Mouse (Mus musculus): ENCODE measurements around the gene Nono.

Nono gene

DNA sequence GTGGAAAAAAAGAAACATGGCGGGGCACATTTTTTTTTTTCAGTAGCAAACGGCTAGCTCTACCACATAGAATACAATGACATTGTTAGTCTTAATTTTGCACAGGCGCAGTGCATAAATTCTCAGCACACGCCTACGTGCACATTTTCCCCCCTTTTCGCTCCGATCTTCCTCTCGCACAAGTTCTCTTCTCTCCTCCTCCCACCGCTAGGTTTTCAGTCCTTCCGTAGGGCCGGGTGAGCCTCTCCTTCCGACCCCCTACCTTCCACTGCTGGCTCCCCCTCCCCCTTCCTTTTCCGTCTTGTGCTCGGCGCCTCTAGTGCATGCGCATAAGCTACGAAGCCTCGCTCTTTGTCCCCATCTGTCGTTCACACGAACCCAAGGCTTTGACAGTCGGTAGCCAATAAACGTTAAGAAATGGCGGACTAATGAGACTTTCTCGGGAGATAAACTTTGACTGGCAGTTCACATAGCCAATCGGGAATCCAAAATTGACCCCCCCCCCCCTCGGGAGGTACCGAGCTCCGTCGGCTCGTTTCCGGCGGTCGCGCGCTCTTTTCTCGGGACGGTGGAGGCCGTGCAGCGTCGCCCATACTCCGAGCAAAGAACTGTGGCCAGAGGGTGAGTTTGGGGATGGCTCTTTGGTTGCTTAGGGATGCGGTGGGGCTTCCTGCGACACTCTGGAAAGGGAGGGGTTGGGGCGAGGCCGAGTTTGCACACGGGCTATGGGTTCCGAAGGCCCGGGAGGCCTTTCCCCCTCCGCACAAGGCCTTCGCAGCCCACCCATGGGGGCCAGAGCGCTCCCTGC is at the start of gene Nono:
Nono (plus strand) TSS at position 177 of the 808 bp plus-strand sequence.
- DNase-seq (ENCODE audit: low spot score in 2 of 2): peak; percentile 77 to 86

DNA sequence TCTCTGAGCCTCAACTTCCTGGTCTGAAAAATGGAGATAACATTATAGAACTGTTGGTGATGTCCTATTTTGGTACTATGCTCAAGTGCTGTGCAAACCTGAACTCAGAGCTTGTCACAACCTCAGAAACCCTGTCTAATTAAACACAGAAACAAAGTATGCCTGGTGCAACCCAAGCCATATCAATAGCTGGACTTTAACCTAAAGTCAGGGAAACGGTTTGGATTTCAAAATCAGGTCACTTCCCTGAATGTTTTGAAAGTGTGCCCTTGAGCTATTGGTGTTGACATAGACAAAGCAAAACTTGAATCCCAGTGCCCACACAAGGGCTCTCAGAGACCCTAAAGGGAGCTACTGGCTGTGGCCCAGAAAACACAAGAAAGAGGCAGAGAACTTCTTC is 49.4 kb upstream of the Nono start:
- no peak for DNase-seq (ENCODE audit: low spot score in 2 of 2)

DNA sequence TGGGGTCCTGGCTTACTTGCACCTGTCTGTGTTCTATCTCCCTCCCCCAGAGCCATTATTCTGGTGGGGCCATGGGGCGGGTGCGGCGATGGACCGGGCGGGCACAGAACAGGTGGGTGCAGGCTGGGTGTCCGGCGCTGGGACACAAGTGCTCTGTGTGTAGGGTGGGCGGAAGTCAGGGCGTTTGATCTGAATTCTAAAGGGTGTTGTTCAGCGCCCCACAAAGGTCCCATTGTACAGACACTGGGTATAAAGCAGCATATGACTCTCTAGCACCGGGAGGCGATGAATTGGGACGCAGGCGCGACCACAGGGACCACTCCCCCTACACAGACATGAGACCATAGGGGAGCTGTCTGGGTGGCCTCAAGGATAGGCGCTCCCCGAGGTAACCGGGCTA is 45.7 kb upstream of the Nono start:
- DNase-seq (ENCODE audit: low spot score in 2 of 2): no peak

DNA sequence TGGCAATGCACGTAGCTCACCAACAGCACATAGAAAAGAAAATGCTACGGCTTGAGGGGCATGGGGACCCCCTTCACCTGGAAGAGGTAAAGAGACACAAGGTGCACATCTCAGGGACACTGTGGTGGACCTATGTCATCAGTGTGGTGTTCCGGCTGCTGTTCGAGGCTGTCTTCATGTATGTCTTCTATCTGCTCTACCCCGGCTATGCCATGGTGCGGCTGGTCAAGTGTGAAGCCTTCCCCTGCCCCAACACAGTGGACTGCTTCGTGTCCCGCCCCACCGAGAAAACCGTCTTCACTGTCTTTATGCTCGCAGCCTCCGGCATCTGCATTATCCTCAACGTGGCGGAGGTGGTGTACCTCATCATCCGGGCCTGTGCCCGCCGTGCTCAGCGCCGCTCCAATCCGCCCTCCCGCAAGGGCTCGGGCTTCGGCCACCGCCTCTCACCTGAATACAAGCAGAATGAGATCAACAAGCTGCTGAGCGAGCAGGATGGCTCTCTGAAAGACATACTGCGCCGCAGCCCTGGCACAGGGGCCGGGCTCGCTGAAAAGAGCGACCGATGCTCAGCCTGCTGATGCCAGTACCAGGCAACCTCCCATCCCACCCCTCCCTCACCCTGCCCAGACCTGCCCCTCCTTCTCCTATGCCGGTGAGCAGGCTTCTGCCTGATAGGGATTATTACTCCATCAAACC is 44.5 kb upstream of the Nono start:
- DNase-seq (ENCODE audit: low spot score in 2 of 2): no peak

DNA sequence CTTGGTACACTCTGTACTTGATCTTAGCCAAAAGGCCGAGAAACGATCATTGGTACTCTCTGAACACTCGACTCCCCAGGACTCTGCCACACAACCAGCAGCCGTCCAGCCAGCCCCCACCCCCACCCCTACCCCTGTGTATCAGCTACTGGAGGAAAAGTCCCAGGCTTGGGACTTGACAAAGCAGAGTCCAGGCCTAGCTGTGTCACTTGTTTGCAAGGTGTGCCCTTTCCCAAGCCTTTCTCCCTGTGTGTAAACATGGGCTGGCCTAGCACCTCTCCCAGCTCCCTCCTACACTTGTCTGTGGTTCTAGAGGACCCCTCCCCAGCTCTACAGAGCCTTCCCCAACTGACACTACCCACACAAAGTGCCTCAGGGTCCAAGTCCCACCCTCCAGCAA is 42.9 kb upstream of the Nono start:
- DNase-seq (ENCODE audit: low spot score in 2 of 2): no peak

DNA sequence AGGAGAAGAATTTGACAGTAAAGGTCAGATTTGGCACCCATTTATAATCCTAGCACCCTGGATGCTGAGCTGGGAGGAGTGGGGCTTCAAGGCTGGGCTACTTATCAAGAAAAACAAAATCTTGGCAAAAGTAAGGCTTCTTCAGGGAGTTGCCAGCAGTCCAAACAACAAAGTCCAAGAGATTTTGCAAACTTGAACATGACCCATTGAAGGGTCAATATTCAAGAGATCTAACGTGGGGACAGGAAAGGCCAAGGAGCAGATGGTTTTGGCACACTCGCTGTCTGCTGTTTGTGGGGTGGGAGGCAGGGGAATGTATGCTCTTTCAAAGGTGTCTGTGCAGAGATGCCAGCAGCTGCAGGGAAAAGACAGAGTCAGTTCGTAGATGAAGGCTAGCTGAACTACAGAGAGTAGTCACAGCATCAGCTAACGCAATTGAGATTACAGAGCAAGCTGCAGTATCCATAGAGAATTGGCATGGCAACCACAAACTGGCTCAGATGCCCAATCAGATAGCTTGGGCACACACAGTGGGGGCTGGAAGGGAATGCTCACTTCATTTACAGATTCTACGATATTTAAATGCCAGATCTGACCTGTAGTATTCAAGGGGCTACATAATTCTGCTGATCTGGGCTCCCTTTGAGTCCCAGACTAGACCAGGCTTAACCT is 40.1 kb upstream of the Nono start:
- DNase-seq (ENCODE audit: low spot score in 2 of 2): no peak

DNA sequence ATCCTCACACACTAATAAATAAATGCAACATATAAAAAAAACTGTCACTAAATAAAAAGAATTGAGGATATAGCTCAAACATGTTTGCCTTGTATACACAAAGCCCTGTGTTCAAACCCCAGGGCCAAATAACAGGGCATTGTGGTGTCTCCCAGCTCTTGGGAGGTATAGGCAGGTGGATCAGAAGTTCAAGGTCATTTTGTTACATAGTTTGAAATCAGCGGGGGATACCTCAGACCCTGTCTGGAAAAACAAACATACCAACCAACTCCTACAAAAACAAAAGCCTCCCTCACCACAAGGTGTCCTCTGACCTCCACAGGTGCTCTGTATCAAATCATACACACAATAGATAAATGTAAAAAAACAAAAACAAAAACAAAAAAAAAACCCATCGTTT is 34.8 kb upstream of the Nono start:
- no peak for DNase-seq (ENCODE audit: low spot score in 2 of 2)

DNA sequence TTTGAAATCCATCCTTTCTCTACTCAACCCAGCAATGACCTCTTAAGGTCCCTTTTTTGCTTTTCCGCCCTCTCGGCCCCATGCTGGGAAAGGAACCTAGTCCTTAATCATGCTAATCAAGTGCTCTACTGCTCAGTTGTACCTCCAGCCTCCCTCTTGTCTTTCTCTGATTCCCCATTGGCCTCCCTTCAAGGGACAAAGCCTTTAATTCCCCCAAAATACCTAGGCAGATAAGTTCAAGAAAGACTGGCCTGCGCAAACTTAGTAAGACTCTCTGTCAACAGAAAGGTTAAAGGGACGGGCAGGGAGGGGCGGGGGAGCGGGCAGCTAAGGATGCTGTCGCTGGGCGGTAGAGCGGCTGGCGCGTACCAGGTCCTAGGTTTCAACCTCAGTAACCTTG is 32.7 kb upstream of the Nono start:
- no peak for DNase-seq (ENCODE audit: low spot score in 2 of 2)

DNA sequence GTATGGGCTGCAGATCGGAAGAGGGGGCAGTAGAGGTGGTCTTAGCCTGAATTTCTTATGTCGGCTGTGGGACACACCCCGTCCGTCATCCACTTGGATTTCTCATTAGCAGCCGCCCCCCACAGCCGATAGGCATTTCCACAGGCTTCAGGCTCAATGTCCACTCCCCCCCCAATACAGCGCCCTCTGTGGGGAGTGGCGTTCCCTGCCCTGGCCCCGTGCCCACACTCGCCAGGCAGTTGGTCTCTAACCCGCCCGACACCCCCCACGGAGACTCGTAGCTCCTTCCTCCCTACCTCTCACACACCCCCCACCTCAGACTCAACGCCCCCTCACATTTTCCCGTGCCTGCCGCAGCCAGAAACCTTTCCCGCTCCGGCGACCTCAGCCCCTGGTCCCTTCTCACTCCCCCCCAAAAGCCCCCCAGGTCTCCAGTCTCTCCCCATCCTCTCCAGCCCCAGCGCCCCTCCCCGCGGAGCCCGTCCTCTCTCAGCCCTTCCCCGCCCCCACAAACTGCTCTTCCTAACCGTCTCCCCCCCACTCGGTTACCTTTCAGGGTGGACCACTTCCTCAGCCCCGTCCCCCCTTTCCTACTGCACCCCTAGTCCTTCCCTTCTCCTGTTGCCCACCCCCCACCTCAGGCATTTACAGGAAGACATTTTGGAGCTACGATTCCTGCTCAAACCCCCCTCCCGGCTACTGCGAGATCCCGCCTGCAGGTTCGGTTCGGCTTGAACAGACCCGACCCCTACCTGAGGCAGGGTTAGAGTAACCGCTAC is 10.0 kb upstream of the Nono start:
- DNase-seq (ENCODE audit: low spot score in 2 of 2): peak; percentile 43 to 70

DNA sequence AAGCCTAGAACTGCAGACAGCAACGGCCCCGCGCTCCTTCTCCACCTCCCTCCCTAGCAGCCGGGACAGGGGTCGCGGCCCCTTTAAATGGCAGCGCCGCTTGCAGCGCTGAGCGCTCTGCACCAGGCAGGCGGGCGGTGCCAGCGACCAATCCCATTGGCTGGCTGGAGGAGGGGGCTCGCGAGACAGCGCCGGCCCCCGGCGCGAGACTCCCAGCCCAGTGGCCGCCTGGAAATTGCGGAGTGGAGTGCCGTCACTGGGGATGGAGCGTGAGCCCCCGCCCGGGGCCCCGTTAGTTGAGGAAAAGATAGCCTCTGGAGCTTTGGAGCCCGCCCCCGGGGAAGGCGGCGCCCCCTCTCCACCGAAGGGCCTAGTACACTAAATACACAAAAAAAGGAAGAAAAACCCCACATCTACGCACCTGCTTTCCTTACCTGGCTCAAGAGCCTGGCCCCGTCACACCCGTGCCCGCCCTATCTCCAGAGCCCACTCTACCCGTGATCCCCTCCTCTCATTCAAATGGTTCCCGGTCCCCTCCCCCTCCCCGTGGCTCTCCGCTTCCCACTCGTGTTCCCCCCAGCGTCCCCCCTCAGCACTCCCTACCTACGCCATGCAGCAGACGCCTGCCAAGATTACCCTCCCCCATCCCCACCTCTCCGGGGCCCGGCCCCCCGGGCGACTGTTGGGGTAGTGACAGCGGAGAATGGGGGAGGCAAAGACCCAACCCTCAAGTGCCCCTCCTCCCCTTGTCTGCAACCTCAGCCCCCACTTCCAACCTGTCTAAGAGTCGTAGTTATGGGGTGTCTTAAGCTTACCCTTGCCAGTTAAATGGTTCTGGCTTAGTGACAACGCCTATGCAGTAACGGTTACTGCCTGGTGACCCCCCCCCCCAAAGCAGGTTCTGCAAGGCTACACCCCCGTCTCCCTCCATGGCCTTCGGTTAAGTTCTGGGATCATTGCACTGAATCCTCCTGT is 9.1 kb upstream of the Nono start:
- peak; percentile 79 to 88 for DNase-seq (ENCODE audit: low spot score in 2 of 2)

DNA sequence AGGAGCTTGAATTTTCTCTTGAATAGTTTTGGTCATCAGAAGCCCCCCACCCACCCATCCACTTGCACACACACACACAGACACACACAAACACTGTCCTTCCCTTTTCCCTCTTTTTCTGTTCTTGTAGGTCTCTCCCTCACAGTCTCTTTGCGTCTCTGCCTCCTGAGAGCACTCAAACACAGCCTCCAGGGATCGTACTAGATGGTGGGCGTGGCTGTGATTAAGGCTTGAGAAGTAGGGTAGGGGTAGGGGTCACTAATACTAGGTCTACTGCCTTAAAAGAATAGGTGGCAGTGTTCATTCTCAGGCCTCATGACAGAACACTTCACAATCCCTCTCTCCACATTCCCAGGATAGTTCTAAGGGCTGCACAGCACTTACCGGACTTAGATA is 8.4 kb upstream of the Nono start, which contains the start of gene Zmym3:
Zmym3 (minus strand) TSS at position 150 of the 396 bp plus-strand sequence.
- DNase-seq (ENCODE audit: low spot score in 2 of 2): no peak

DNA sequence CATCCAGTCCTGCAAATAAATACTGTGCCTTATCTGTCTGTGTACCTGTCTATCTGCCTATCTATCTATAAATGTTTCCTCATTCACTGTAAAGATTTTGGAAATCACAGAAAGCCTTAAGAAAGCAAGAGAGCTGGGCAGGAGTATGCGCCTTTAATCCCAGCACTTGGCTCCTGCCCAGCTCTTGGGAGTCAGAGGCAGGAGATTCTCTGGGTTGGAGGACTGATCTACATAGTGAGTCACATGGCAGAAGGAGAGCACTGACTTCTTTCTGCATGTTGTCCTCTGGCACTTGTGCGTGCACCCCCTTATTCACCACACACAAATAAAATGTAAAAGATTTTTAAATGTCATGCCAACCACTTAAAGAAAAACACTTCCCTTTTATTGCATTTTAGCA is 5.7 kb upstream of the Nono start:
- DNase-seq (ENCODE audit: low spot score in 2 of 2): no peak

DNA sequence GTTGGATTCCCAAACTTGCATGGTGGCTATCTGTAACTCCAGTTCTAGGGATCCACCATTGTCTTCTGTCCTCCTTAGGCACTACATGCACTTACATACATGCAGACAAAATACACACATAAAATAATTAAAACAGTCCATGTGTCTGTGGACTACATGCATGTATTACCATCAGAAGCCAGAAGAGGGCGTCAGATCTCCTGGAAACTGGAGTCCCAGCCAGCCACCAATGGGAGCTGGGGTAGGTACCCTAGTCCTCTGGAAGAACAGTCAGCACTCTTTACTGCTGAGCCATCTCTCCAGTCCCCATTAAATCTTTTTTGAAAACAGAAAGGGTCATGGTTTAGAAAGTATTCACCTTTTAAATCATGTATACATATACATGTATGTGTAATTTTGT is 1.3 kb upstream of the Nono start:
- peak; percentile 24 to 68 for DNase-seq (ENCODE audit: low spot score in 2 of 2)

DNA sequence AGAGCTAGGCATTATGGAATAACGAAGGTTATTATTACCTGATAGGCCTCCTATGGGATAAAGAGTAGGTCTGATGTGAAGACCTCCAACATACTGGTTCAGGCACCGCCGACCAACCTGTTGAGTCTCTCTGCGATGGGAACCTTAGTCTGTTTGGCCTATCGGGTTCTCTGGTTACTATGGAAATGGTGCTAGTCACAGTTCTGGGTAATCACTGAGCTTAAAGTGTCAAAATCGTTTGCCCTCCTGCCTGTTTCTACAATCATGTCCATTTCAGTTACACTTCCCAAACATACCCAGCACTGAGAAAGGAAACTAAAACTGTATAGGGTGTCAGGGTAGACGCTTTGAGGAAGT is 355 bp upstream of the Nono start:
- peak in 1 of 2 experiments; percentile 13 for DNase-seq (ENCODE audit: low spot score in 2 of 2)

DNA sequence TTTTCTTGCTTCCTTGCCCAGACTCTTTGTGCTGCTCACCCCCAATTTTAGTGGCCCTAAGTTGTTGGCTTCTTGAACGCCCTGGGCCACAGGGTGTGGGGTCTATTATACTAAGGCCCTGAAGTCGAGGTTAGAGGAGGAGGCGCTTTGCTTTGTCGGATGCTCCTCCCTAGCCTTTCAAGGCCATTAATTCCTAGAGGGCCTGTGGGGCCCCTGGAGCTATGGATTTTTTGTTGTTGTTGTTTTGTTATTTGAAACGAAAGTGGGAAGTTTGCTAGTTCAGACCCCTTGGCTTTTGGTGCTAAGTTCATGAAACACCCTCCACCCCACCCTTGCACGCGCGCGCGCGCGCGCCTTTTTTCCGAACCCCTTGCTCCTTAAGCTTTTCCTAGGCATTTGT is 858 bp downstream of the Nono start:
- DNase-seq (ENCODE audit: low spot score in 2 of 2): peak; percentile 23 to 62

DNA sequence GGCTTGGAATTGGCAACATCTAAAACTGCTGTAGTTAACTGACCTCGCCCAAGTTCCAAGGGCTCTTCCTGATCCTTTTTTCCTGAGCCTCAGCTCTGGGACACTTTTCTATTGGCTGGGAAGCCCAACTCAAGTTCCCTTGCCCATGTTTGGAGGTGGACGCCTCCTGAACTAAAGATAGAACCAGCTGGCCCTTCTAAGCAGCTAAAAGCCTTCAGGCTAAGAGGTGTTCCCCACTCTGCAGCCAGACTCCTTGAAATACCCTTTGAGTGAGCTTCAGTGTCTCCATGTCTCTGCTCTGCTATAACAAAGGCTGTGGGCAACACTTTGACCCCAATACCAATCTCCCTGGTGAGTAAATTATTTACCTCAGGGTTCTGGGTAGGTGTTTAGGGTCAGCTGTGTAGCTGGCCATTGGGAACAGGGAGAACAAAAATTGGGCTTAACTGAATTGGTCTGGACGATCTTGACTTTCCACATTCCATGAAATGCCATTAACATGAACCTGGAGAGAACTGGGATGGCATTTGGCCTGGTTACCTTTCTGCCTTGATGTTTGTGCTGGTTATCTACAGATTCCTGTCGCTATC is 19.9 kb downstream of the Nono start, which contains the start of gene Itgb1bp2:
Itgb1bp2 (plus strand) TSS at position 203 of the 590 bp plus-strand sequence.
- DNase-seq (ENCODE audit: low spot score in 2 of 2): no peak

DNA sequence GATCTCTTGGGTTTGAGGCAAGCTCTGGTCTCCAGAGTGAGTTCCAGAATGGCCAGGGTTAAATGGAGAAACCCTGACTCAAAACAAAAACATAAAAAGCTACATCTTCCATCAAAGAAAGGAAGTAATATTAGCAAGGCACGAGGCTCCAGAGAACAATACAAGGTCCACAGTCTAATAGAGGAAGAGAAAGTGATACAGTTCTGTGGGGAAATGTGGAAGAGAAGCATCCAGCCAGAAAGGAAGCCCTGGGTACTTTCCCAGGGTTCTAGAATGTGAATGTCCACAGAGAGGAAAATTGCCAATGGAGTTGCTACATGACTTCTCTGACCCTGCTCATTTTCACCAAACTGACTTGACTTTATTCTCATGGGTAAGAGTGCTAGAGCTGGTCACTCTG is 22.0 kb downstream of the Nono start:
- DNase-seq (ENCODE audit: low spot score in 2 of 2): no peak

DNA sequence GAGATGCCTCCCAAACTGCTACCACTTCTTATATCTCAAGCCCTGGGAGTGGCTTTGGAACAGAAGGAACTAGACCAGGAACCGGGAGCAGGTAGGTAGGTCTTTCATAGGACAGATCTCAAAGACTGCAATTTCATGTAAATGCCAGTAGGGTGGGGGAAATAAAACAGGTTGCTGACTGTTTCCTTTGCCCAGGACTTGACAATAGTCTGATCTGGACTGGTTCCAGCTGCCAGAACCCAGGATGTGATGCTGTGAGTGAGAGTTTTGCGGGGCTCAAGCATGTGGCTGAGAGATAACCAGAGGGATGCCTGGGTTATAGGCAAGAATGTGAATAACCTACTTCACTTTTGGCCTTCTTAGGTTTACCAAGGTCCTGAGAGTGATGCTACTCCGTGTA is 22.5 kb downstream of the Nono start:
- no peak for DNase-seq (ENCODE audit: low spot score in 2 of 2)

DNA sequence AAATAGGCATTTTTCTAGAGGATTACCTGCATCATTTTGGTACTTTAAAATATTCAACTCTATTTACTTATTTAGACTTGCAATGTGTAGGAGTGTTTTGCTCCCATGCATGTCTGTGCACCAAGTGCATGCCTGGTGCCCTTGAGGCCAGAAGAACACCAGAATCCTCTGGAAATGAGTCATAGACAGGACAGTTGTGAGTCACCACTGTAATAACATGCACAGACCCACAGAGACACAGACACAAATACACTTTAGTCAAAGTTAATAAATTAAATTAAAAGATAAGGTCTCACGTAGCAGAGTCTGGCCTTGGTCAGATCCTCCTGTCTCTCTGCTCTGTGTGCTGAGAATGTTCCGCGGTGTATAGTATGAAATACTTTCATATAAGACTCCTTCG is 43.1 kb downstream of the Nono start:
- no peak for DNase-seq (ENCODE audit: low spot score in 2 of 2)

DNA sequence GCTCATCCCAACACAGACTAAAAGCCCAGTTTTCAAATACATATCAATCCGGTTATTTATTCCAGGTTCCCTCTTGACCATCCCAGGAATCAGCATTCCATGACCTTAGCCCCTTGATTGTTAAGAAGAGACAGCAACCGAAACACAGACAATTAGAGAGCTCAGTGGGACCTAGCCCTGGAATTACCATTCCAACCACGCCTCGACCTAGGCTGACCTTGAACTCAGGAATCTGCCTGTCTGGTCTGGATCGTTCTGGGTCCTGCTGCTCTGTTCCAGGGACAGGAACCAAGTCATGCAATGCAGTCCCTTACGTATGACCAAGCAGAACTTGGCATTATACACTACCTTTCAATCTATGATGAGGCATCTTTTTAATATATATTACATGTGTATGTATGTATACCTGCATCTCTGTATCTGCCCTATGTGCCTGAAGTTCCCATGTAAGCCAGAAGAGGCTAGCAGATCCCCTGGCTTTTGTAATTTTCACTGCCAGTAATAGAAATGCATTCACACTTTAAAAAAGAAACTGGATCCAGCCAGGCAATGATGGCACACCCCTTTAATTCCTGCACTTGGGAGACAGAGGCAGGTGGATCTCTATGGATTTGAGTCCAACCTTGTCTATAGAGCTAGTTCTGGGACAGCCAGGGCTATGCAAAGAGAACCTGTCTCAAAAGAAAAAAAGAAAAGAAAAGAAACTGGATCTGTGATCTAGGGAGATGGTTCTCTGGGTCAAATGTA is 52.7 kb downstream of the Nono start:
- no peak for DNase-seq (ENCODE audit: low spot score in 2 of 2)
